Mouse (Mus musculus) lung, embryonic 15.5 days (tissue): ENCODE results near the gene Plgrkt. TPM values are rescaled to one million over a fixed set of nuclear protein-coding genes. Genes with fewer than 3 reads are reported as not detected.

Source experiments
- ATAC-seq: fragments of 200-750 bp; cut with Nextera tagmentation; 2 replicates; pipeline ENCODE4 v1.8.0; 2017; ENCODE audit warnings: moderate number of reproducible peaks, borderline replicate concordance; ENCODE audit not compliant: low FRiP score, low TSS enrichment; ENCODE audit errors: extremely low read depth
- H3K27ac ChIP-seq: fragments of 300-500 bp; sonication (generic); 2 replicates; pipeline ENCODE4 v1.5.1; 2015; ENCODE audit warnings: moderate library complexity, mild to moderate bottlenecking, inconsistent platforms
- H3K27me3 ChIP-seq: fragments of 300-500 bp; sonication (generic); 2 replicates; pipeline ENCODE4 v1.6.1; 2015; ENCODE audit warnings: inconsistent platforms
- H3K36me3 ChIP-seq: fragments of 300-500 bp; sonication (generic); 2 replicates; pipeline ENCODE4 v1.6.1; 2015; ENCODE audit warnings: inconsistent platforms
- H3K4me1 ChIP-seq: fragments of 300-500 bp; sonication (generic); 2 replicates; pipeline ENCODE4 v1.6.1; 2015; ENCODE audit warnings: inconsistent platforms
- H3K4me2 ChIP-seq: fragments of 300-500 bp; sonication (generic); 2 replicates; pipeline ENCODE4 v1.6.1; 2015; ENCODE audit warnings: inconsistent platforms, mild to moderate bottlenecking, moderate library complexity
- H3K4me3 ChIP-seq: fragments of 300-500 bp; sonication (generic); 2 replicates; pipeline ENCODE4 v1.5.1; 2015; ENCODE audit warnings: mild to moderate bottlenecking, inconsistent platforms
- H3K9ac ChIP-seq: fragments of 300-500 bp; sonication (generic); 2 replicates; pipeline ENCODE4 v1.6.1; 2015; ENCODE audit warnings: inconsistent platforms
- H3K9me3 ChIP-seq: fragments of 300-500 bp; sonication (generic); 2 replicates; pipeline ENCODE4 v1.6.1; 2016; ENCODE audit warnings: inconsistent platforms
- WGBS: fragments of 180-500 bp; shearing (Covaris S2); methylation state at CpG from one replicate; pipeline ENCODE4 v1.1.7; 2015; 5-methylcytosine and 5-hydroxymethylcytosine counted together
- polyA plus RNA-seq: library from polyadenylated mRNA; unstranded; fragments of >200 nt; fragmentation: Nextera tagmentation; extraction: Ambion mirVana; gene quantifications from 2 replicates; pipeline ENCODE4 v1.2.1, GENCODE M21; 2015

Gene Plgrkt
- polyA plus RNA-seq, 1 experiment from 2014 or later, result 56.9 TPM

DNA sequence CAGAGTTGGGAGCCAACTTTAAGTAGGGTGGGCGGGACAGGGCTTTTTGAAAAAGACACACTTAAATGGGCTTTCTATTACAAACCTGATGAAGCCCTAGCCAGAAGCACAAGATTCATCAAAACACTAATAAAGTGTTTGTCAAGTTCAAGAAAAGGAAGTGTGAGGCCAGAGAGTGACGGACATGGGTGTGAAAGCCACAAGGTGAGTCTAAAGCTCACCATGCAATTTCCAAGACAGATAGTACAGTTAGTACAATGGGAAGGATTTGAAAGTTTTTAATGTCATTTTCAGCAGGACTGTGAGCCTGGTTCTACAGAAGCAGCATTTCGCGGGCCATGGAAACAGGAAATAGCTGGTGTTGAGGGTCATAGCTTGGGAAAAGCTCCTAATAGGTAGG, 32.6 kb upstream of the Plgrkt start:
- Histone ChIP-seq H3K4me2 (no peak overlapping the region), H3K4me3 (no peak overlapping the region), H3K27me3 (no peaks in the 10 kb centered on the region), H3K9me3 (no peaks in the 10 kb centered on the region), H3K27ac (no peak overlapping the region), H3K9ac (no peak overlapping the region), H3K36me3 (no peaks in the 10 kb centered on the region), H3K4me1 (no peaks in the 10 kb centered on the region)
- WGBS, result 88% methylated on average over 4 of the region's 4 CpGs
- no peak for ATAC-seq

DNA sequence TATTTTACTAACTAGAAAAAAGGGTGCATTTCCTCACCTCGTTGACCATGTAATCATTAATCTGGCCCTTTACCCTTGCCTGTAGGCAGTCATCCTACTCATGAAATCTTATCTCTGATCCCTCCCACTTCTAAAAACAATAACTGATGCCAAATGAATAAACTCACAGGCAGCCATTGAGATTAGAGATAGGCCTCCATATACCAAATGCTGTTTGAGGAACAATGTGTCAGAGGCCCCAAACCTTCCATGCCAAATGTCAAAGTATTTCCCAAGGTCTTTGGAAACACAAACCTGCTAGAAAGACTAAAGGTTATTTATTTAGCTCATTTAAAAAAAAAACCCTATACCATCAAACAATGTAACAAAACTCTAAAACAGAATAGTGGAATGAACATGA, 29.2 kb upstream of the Plgrkt start:
- no peaks in the 10 kb centered on the region for H3K9me3 ChIP-seq
- H3K4me2 ChIP-seq, result no peak overlapping the region
- H3K4me1 ChIP-seq, result no peaks in the 10 kb centered on the region
- WGBS, result 47% methylated on average over 1 of the region's 1 CpGs
- H3K36me3 ChIP-seq, result no peaks in the 10 kb centered on the region
- no peak overlapping the region for H3K4me3 ChIP-seq
- no peak overlapping the region for H3K9ac ChIP-seq
- no peak for ATAC-seq
- no peaks in the 10 kb centered on the region for H3K27me3 ChIP-seq
- H3K27ac ChIP-seq, result no peak overlapping the region

DNA sequence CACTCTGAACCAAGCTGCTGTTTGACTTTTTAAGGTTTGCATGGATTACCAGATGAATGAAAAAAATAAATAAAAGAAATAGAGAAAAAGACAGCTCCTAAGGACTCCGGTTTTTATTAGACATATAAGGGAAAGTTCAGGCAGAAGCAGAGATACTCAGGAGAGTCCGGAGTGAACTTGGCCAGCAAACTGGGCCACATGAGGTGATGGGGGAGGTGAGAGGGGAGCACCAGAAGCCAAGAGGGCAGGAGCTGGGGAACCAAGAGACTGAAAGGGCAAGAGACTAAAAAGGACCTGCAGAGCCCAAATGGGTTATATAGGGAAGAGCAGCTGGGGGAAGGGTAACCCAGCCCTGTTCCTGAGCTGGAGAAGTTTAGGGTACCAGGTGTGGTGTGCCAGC, 27.5 kb upstream of the Plgrkt start:
- no peak overlapping the region for H3K4me2 ChIP-seq
- WGBS, result 96% methylated on average over 2 of the region's 2 CpGs
- H3K27ac ChIP-seq, result no peak overlapping the region
- no peaks in the 10 kb centered on the region for H3K4me1 ChIP-seq
- no peaks in the 10 kb centered on the region for H3K9me3 ChIP-seq
- no peak for ATAC-seq
- no peak overlapping the region for H3K4me3 ChIP-seq
- no peaks in the 10 kb centered on the region for H3K36me3 ChIP-seq
- no peak overlapping the region for H3K9ac ChIP-seq
- no peaks in the 10 kb centered on the region for H3K27me3 ChIP-seq

DNA sequence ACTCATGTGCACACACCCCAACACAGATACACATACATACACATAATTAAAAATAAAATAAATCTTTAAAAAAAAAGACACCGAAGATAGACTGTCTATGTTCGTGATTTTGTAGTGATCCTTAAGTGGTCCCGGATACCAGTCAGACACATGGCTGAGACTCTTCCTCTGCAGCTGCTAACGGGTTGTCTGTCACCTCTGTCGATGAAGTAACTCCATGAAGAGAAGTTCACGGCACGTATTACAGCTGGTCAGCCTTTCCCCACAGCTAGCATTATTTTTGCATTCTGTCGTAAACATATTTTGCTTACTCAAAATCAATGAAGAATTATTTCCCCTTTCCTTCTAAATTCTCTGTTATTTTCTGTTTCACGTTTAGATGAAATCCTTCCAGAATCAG, 26.1 kb upstream of the Plgrkt start:
- no peaks in the 10 kb centered on the region for H3K36me3 ChIP-seq

DNA sequence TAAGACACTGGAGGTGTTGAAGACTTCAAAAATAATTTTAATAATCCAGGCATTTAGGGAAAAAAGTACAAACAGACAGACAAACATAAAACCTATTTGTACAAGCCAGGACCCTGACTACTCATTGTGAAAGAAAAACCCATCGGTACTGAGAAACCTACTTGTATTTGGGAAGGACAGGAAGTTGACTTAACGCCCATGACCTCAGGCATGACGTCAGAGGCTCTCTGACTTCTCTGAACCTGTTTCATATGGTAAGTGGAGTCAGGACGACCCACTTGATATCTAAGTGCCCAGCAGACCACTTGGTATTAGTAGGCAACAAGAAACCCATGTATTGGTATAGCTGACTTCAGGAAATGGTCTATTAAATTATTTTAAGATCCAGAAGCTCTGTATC, 24.1 kb upstream of the Plgrkt start:
- Histone ChIP-seq H3K27ac (no peak overlapping the region), H3K9ac (no peak overlapping the region), H3K27me3 (no peaks in the 10 kb centered on the region), H3K4me3 (no peak overlapping the region), H3K4me2 (no peak overlapping the region), H3K9me3 (no peaks in the 10 kb centered on the region), H3K36me3 (no peaks in the 10 kb centered on the region), H3K4me1 (no peaks in the 10 kb centered on the region)
- ATAC-seq, result no peak
- 50% methylated on average over 4 of the region's 4 CpGs for WGBS

More for the DNA sequence above, 26.1 kb upstream of the Plgrkt start:
- Histone ChIP-seq H3K4me1 (no peaks in the 10 kb centered on the region), H3K9ac (no peak overlapping the region), H3K27me3 (no peaks in the 10 kb centered on the region), H3K4me3 (no peak overlapping the region), H3K4me2 (no peak overlapping the region), H3K27ac (no peak overlapping the region), H3K9me3 (no peaks in the 10 kb centered on the region)
- WGBS, result 70% methylated on average over 9 of the region's 9 CpGs
- no peak for ATAC-seq

DNA sequence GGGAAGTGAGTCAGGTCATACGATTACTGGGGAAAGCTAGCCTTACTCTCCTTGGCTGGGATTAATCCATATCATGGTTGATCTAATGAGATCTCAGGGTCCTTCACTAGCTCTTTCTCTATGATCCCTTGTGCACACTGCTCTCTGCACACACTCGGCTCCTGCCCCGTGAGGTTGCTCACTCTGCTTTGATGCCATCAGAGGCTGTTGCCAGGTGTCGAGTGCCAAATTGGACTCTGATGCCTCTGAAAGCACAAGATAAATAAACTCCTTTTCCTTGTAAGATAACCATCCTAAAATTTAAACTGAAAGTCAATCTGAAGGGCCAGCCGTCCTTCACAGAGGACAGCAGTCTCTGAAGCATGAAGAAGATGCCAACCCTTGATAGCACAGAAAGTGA, 23.3 kb upstream of the Plgrkt start:
- Histone ChIP-seq H3K27me3 (no peaks in the 10 kb centered on the region), H3K4me1 (no peaks in the 10 kb centered on the region), H3K9me3 (no peaks in the 10 kb centered on the region), H3K4me3 (no peak overlapping the region), H3K9ac (no peak overlapping the region), H3K36me3 (no peaks in the 10 kb centered on the region), H3K27ac (no peak overlapping the region), H3K4me2 (no peak overlapping the region)
- WGBS, result 47% methylated on average over 5 of the region's 5 CpGs
- ATAC-seq, result no peak

DNA sequence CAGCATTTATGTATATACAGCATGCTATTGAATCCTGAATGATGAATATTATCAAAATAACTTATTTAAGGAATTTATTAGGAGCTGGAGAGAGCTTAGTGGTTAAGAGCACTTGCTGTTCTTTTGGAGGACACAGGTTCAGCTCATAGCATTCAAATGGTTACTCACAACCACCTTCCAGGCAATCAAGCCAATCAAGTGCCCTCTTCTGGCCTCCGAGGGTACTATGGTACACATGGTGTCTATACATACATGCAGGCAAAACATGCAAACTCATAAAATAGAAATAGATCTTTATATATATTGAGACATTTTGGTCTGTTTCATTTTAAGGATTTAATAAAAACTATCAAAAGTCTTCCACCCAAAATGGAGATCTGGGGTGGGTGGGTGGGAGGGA, 21.6 kb upstream of the Plgrkt start:
- H3K9ac ChIP-seq, result no peak overlapping the region
- 80% methylated on average over 1 of the region's 1 CpGs for WGBS
- no peak for ATAC-seq

DNA sequence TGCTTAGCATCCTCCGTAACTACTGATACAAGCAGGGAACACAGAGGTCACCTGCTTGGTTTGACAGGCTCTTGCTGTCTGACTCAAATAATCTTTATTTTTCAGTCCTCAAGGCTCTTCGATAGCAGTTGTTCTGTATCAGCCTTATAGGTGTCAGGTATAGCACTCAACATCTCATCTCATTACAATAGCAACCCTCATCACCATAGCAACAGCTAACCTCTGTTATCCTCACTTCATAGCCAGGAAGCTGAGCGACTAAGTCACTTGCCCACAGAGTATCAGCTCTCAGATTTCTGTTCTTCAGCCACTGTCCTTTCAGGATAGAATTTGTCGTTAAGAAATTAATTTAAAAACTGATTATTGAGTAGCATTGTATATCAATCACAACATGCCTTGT, 18.6 kb upstream of the Plgrkt start:
- Histone ChIP-seq H3K27me3 (no peaks in the 10 kb centered on the region), H3K9ac (no peak overlapping the region), H3K4me1 (no peaks in the 10 kb centered on the region), H3K4me2 (no peak overlapping the region), H3K4me3 (no peak overlapping the region), H3K36me3 (no peaks in the 10 kb centered on the region), H3K27ac (no peak overlapping the region), H3K9me3 (no peaks in the 10 kb centered on the region)
- 73% methylated on average over 4 of the region's 4 CpGs for WGBS
- ATAC-seq, result no peak

More for the DNA sequence above, 21.6 kb upstream of the Plgrkt start:
- no peak overlapping the region for H3K27ac ChIP-seq
- H3K4me3 ChIP-seq, result no peak overlapping the region
- no peak overlapping the region for H3K4me2 ChIP-seq
- no peaks in the 10 kb centered on the region for H3K27me3 ChIP-seq
- H3K4me1 ChIP-seq, result no peaks in the 10 kb centered on the region
- H3K36me3 ChIP-seq, result no peaks in the 10 kb centered on the region
- no peaks in the 10 kb centered on the region for H3K9me3 ChIP-seq

DNA sequence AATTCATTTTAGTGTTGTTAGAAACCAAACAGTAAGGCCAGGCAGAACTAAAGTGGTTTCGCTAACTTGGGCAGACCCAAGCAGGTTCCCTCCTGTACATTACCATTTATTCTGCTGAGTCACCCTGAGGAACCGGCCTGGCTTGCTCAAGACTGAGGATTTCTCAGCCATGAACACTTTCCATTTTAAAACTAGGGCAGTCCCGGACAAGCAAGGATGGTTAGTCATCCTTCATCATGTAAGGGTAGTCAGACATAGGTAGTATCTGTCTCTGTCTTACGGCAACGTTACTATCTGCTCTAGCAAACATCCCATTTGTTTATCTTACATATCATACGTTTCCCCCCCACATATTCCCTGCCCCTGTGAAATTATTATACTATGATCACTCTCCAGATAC, 17.8 kb upstream of the Plgrkt start:
- no peak overlapping the region for H3K9ac ChIP-seq
- H3K4me1 ChIP-seq, result no peaks in the 10 kb centered on the region
- 69% methylated on average over 6 of the region's 6 CpGs for WGBS
- no peak overlapping the region for H3K4me2 ChIP-seq
- H3K27ac ChIP-seq, result no peak overlapping the region
- no peaks in the 10 kb centered on the region for H3K36me3 ChIP-seq
- no peaks in the 10 kb centered on the region for H3K9me3 ChIP-seq
- H3K4me3 ChIP-seq, result no peak overlapping the region
- no peak for ATAC-seq
- no peaks in the 10 kb centered on the region for H3K27me3 ChIP-seq

DNA sequence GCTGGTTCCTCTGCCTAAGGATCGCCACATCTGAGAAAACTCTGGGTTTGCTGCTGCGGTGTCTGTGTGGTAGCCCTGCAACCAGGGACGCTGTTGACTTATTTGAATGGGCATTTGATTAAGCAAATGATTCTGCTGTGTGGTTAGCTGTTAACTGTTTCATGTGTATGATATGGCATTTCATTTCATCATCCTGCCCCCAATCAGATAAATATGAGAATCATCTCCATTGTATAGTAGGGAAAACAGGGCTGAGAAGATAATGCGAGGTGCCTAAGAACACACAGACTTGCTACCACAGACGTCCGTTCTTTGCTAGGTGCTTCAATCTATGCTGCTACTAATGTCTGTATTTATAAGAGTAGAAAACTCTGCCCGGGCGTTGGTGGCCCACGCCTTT, 17.2 kb upstream of the Plgrkt start:
- Histone ChIP-seq H3K36me3 (no peaks in the 10 kb centered on the region), H3K4me3 (no peak overlapping the region), H3K9me3 (no peaks in the 10 kb centered on the region), H3K4me2 (no peak overlapping the region), H3K9ac (no peak overlapping the region), H3K27me3 (no peaks in the 10 kb centered on the region), H3K27ac (no peak overlapping the region), H3K4me1 (no peaks in the 10 kb centered on the region)
- WGBS, result 83% methylated on average over 9 of the region's 9 CpGs
- no peak for ATAC-seq

DNA sequence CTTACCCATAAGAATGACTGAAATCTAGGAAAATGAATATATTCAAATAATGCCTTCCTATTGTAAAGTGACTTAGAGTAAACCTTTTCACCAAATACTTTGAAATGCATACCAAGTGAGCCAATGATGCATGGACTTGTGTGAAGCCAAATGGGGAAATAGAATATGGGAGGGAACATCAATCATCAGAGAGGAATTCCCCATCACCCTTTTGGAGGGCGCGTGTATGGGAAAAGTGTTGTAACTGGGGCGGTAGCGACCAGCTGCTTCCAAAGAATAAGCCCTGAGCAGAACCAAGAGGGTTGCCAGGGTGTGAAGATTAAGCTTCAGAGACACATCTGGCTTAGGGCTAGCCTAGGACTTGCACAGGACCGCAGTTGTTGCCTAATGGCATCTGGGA, 16.2 kb upstream of the Plgrkt start:
- H3K4me2 ChIP-seq, result no peak overlapping the region
- no peaks in the 10 kb centered on the region for H3K36me3 ChIP-seq
- H3K4me1 ChIP-seq, result no peaks in the 10 kb centered on the region
- ATAC-seq, result no peak
- H3K27me3 ChIP-seq, result no peaks in the 10 kb centered on the region
- no peaks in the 10 kb centered on the region for H3K9me3 ChIP-seq
- no peak overlapping the region for H3K27ac ChIP-seq
- WGBS, result 85% methylated on average over 5 of the region's 5 CpGs
- H3K4me3 ChIP-seq, result no peak overlapping the region
- no peak overlapping the region for H3K9ac ChIP-seq

DNA sequence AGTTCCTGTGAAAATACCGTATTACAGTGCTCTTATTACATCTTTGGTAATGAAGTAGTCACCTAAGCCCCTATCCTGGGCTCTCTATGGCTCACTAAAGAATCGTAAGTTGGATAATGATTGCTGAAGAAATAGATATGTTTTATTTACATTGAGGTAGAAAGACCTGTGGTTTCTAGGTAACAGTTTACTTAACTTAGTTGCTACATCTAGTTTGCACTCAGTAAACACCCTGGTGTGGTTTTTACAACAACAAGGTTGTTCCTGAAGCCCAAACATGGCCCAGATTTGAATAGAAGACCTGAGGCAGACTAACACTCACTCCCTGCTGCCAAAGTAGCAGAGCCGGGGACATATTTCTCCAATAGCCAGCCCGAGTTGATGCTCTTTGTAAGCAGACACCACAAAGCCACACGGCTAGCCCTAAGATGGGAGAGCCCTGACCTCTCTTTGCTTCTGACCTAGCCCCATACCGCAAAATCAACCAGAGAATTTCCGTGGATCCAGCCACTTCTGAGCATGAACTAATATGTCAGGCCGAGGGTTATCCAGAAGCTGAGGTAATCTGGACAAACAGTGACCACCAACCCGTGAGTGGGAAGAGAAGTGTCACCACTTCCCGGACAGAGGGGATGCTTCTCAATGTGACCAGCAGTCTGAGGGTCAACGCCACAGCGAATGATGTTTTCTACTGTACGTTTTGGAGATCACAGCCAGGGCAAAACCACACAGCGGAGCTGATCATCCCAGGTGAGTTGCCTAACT, 12.8 kb upstream of the Plgrkt start:
- Histone ChIP-seq H3K9ac (no peak overlapping the region), H3K4me3 (no peak overlapping the region), H3K9me3 (no peaks in the 10 kb centered on the region), H3K27ac (no peak overlapping the region), H3K36me3 (no peaks in the 10 kb centered on the region), H3K4me2 (no peak overlapping the region), H3K4me1 (no peaks in the 10 kb centered on the region), H3K27me3 (no peaks in the 10 kb centered on the region)
- no peak for ATAC-seq
- 84% methylated on average over 14 of the region's 14 CpGs for WGBS

DNA sequence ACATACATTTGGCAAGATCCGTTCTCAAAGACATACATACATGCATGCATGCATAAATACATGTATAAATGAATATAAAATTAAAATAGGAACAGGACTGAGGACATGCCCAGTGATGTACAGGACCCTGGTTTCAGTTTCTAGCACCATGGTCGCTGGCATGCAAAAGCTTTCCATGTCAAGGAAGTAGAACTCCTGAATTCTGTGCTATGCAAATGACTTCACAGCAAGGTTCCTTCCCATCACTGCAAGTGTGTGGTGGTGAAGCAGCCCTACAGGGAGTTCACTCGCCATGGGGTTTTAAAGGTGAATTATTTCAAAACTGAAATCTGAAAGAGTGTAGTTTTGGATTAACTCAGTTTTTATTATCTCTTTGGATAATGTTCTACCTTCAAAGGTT, 9.2 kb upstream of the Plgrkt start:
- Histone ChIP-seq H3K4me1 (no peaks in the 10 kb centered on the region), H3K4me3 (no peak overlapping the region), H3K9me3 (no peaks in the 10 kb centered on the region), H3K27me3 (no peaks in the 10 kb centered on the region), H3K9ac (no peak overlapping the region), H3K4me2 (no peak overlapping the region), H3K27ac (no peak overlapping the region), H3K36me3 (no peaks in the 10 kb centered on the region)
- 79% methylated on average over 3 of the region's 3 CpGs for WGBS
- no peak for ATAC-seq
